Mouse (Mus musculus): Measurements from ENCODE around the gene Cdkl5. TPM values are rescaled to one million over a fixed set of nuclear protein-coding genes. Genes with fewer than 3 reads are reported as not detected.
A peak's percentile ranks its signal among the peaks of the same experiment; 100 is the strongest.
"Not testable (repeated sequence)": the region's sequence is repeated elsewhere in the genome, so short reads cannot be mapped to it uniquely, and the experiment has no call there.

The Cdkl5 gene
- total and polyA plus RNA-seq, 2 experiments from 2014 or later: 1.7 to 3.3 TPM

GRCm38 (mm10) chrX:160794920-160795319 is 199.6 kb downstream of the Cdkl5 start:
- H3K9me3 ChIP-seq (replicated peaks; ENCODE audit: control insufficient read depth, low read length): no peaks in the 10 kb centered on the region
- no peaks in the 10 kb centered on the region for H3K27me3 ChIP-seq (ENCODE audit: control insufficient read depth, insufficient read depth, low read length)
- no peak overlapping the region for H3K27ac ChIP-seq (ENCODE audit: low read depth)
- H3K9ac ChIP-seq (replicated peaks; ENCODE audit: low read depth, low read length): no peak overlapping the region
- no peaks in the 10 kb centered on the region for H3K36me3 ChIP-seq (replicated peaks; ENCODE audit: control insufficient read depth, insufficient read depth, low read length)
- 54% methylated on average over 4 of the region's 4 CpGs for WGBS
- H3K4me3 ChIP-seq (ENCODE audit: low read depth, low read length): no peak overlapping the region
- no peak for ATAC-seq (ENCODE audit: insufficient read depth, low read depth)
- no peaks in the 10 kb centered on the region for H3K4me1 ChIP-seq (ENCODE audit: control insufficient read depth, insufficient read depth)
- no peak for DNase-seq (ENCODE audit: low spot score)
- no peak overlapping the region for H3K4me2 ChIP-seq (ENCODE audit: low read depth, low read length)
- no peak for TF ChIP-seq CTCF (IDR thresholded peaks at IDR 0.05; ENCODE audit: low read depth)
- no peak for TF ChIP-seq EP300 (IDR thresholded peaks at IDR 0.05; ENCODE audit: low read depth)

GRCm38 (mm10) chrX:160782276-160782675 is 212.2 kb downstream of the Cdkl5 start:
- no peaks in the 10 kb centered on the region for H3K36me3 ChIP-seq (replicated peaks; ENCODE audit: control insufficient read depth, insufficient read depth, low read length)
- H3K27me3 ChIP-seq (ENCODE audit: control insufficient read depth, insufficient read depth, low read length): no peaks in the 10 kb centered on the region
- no peak overlapping the region for H3K4me2 ChIP-seq (ENCODE audit: low read depth, low read length)
- ATAC-seq (ENCODE audit: insufficient read depth, low read depth): no peak
- no peaks in the 10 kb centered on the region for H3K4me1 ChIP-seq (ENCODE audit: control insufficient read depth, insufficient read depth)
- no peaks in the 10 kb centered on the region for H3K9me3 ChIP-seq (replicated peaks; ENCODE audit: control insufficient read depth, low read length)
- H3K27ac ChIP-seq (ENCODE audit: low read depth): no peak overlapping the region
- H3K4me3 ChIP-seq (ENCODE audit: low read depth, low read length): no peak overlapping the region
- TF ChIP-seq EP300 (IDR thresholded peaks at IDR 0.05; ENCODE audit: low read depth): no peak
- TF ChIP-seq CTCF (IDR thresholded peaks at IDR 0.05; ENCODE audit: low read depth): no peak
- 76% methylated on average over 5 of the region's 5 CpGs for WGBS
- H3K9ac ChIP-seq (replicated peaks; ENCODE audit: low read depth, low read length): no peak overlapping the region
- DNase-seq (ENCODE audit: low spot score): no peak

- TF ChIP-seq CTCF (IDR thresholded peaks at IDR 0.05; ENCODE audit: low read depth) (no peak), EP300 (IDR thresholded peaks at IDR 0.05; ENCODE audit: low read depth) (no peak)
- no peaks in the 10 kb centered on the region for H3K36me3 ChIP-seq (replicated peaks; ENCODE audit: control insufficient read depth, insufficient read depth, low read length)
- H3K27ac ChIP-seq (ENCODE audit: low read depth): no peak overlapping the region
- 42% methylated on average over 1 of the region's 1 CpGs for WGBS
- no peak overlapping the region for H3K4me2 ChIP-seq (ENCODE audit: low read depth, low read length)
- no peak overlapping the region for H3K4me3 ChIP-seq (ENCODE audit: low read depth, low read length)
- no peaks in the 10 kb centered on the region for H3K9me3 ChIP-seq (replicated peaks; ENCODE audit: control insufficient read depth, low read length)
- no peak for DNase-seq (ENCODE audit: low spot score)
- ATAC-seq (ENCODE audit: insufficient read depth, low read depth): no peak
- no peaks in the 10 kb centered on the region for H3K4me1 ChIP-seq (ENCODE audit: control insufficient read depth, insufficient read depth)
- H3K9ac ChIP-seq (replicated peaks; ENCODE audit: low read depth, low read length): no peak overlapping the region
- no peaks in the 10 kb centered on the region for H3K27me3 ChIP-seq (ENCODE audit: control insufficient read depth, insufficient read depth, low read length)
These were observed 221.5 kb downstream of the Cdkl5 start for GRCm38 (mm10) chrX:160773033-160773432.

- WGBS: 84% methylated on average over 5 of the region's 5 CpGs
- not testable (repeated sequence) for H3K4me3 ChIP-seq (ENCODE audit: low read depth, low read length); H3K27ac ChIP-seq (ENCODE audit: low read depth); ATAC-seq (ENCODE audit: insufficient read depth, low read depth); H3K4me1 ChIP-seq (ENCODE audit: control insufficient read depth, insufficient read depth); H3K36me3 ChIP-seq (replicated peaks; ENCODE audit: control insufficient read depth, insufficient read depth, low read length); DNase-seq (ENCODE audit: low spot score); H3K27me3 ChIP-seq (ENCODE audit: control insufficient read depth, insufficient read depth, low read length); H3K9me3 ChIP-seq (replicated peaks; ENCODE audit: control insufficient read depth, low read length); H3K4me2 ChIP-seq (ENCODE audit: low read depth, low read length); H3K9ac ChIP-seq (replicated peaks; ENCODE audit: low read depth, low read length)
These were observed 224.9 kb downstream of the Cdkl5 start for GRCm38 (mm10) chrX:160769622-160770021.

GRCm38 (mm10) chrX:160767713-160768112 is 226.8 kb downstream of the Cdkl5 start, which contains the start of gene Rs1:
Gene Rs1 (plus strand): TSS chrX:160768013.
- DNase-seq (ENCODE audit: low spot score) (no peak), ATAC-seq (ENCODE audit: insufficient read depth, low read depth) (no peak)
- no peaks in the 10 kb centered on the region for H3K4me1 ChIP-seq (ENCODE audit: control insufficient read depth, insufficient read depth)
- H3K27ac ChIP-seq (ENCODE audit: low read depth): no peak within 1 kb of the TSS
- no peak for TF ChIP-seq CTCF (IDR thresholded peaks at IDR 0.05; ENCODE audit: low read depth)
- TF ChIP-seq EP300 (IDR thresholded peaks at IDR 0.05; ENCODE audit: low read depth): no peak
- H3K4me3 ChIP-seq (ENCODE audit: low read depth, low read length): peak within 1 kb of the TSS; percentile 55; the same call in 1 of the 2 replicates
- no peaks in the 10 kb centered on the region for H3K36me3 ChIP-seq (replicated peaks; ENCODE audit: control insufficient read depth, insufficient read depth, low read length)
- peak within 1 kb of the TSS; percentile 50 for H3K4me2 ChIP-seq (ENCODE audit: low read depth, low read length)
- no peaks in the 10 kb centered on the region for H3K9me3 ChIP-seq (replicated peaks; ENCODE audit: control insufficient read depth, low read length)
- no peaks in the 10 kb centered on the region for H3K27me3 ChIP-seq (ENCODE audit: control insufficient read depth, insufficient read depth, low read length)
- no peak within 1 kb of the TSS for H3K9ac ChIP-seq (replicated peaks; ENCODE audit: low read depth, low read length)
- 76% methylated on average over 2 of the region's 2 CpGs for WGBS

GRCm38 (mm10) chrX:160766233-160766616 is 228.3 kb downstream of the Cdkl5 start:
- Histone ChIP-seq H3K27ac (ENCODE audit: low read depth) (peak overlapping the region; percentile 67), H3K4me1 (ENCODE audit: control insufficient read depth, insufficient read depth) (no peaks in the 10 kb centered on the region), H3K36me3 (replicated peaks; ENCODE audit: control insufficient read depth, insufficient read depth, low read length) (no peaks in the 10 kb centered on the region), H3K27me3 (ENCODE audit: control insufficient read depth, insufficient read depth, low read length) (no peaks in the 10 kb centered on the region), H3K4me2 (ENCODE audit: low read depth, low read length) (peak overlapping the region; percentile 50), H3K9ac (replicated peaks; ENCODE audit: low read depth, low read length) (peak overlapping the region; percentile 52), H3K9me3 (replicated peaks; ENCODE audit: control insufficient read depth, low read length) (no peaks in the 10 kb centered on the region), H3K4me3 (ENCODE audit: low read depth, low read length) (peak overlapping the region; percentile 55)
- WGBS: 28% methylated on average over 15 of the region's 15 CpGs
- ATAC-seq (ENCODE audit: insufficient read depth, low read depth) (peak; percentile 79), DNase-seq (ENCODE audit: low spot score) (no peak)
- TF ChIP-seq EP300 (IDR thresholded peaks at IDR 0.05; ENCODE audit: low read depth) (no peak), CTCF (IDR thresholded peaks at IDR 0.05; ENCODE audit: low read depth) (no peak)

All from heart, postnatal 0 days (tissue).